Mouse (Mus musculus) stomach, postnatal 0 days (tissue): ENCODE data around the gene G6pc.

Experiments used
- CTCF ChIP-seq: IDR thresholded peaks from 2 replicates; pipeline ENCODE4 v1.5.1; 2016; ENCODE audit warnings: antibody characterized with exemption, low read depth, mild to moderate bottlenecking, moderate library complexity
- EP300 ChIP-seq: optimal IDR thresholded peaks from 2 replicates; pipeline ENCODE3; 2016; ENCODE audit warnings: antibody characterized with exemption

DNA sequence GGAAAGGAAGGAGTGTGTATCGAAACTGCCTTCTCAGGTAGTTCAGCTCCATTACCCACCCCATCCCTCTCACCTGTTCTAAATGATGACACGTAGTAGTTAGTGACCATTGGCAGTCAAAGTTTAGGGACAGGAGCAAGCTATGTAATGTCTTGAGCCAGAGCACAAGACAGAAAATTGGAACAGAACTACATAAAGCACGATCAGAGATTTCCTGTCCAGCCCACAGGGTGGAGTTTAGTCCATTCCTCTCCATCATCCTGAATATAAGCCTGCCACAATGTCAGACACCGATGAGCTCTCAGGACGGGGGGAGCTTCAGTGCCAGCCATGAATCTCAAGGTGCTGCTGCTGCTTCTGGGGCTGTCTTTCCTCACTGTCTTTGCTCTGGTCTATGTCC lies 42.6 kb upstream of the G6pc start, which contains the start of gene Aoc2:
- TF ChIP-seq EP300 (no peak), CTCF (no peak)
